Mouse (Mus musculus) stomach, embryonic 16.5 days (tissue): Measurements from ENCODE around the gene 5730409E04Rik. TPM values are rescaled to one million over a fixed set of nuclear protein-coding genes. Genes with fewer than 3 reads are reported as not detected.

Experiments used
- ATAC-seq: fragments of 200-750 bp; cut with Nextera tagmentation; 2 replicates; pipeline ENCODE4 v1.8.0; 2017; ENCODE audit warnings: moderate number of reproducible peaks, moderate TSS enrichment; ENCODE audit not compliant: insufficient read depth, low FRiP score
- H3K27ac ChIP-seq: fragments of 300-500 bp; sonication (generic); 2 replicates; pipeline ENCODE4 v1.5.1; 2014; ENCODE audit warnings: low read length
- H3K27me3 ChIP-seq: fragments of 300-500 bp; sonication (generic); 2 replicates; pipeline ENCODE4 v1.6.1; 2014; ENCODE audit warnings: low read length, control low read depth, mixed read lengths; ENCODE audit not compliant: control insufficient read depth, insufficient read depth
- H3K36me3 ChIP-seq: fragments of 300-500 bp; sonication (generic); 2 replicates; pipeline ENCODE4 v1.6.1; 2014; ENCODE audit warnings: low read length; ENCODE audit not compliant: control insufficient read depth, insufficient read depth
- H3K4me1 ChIP-seq: fragments of 300-500 bp; sonication (generic); 2 replicates; pipeline ENCODE4 v1.6.1; 2014; ENCODE audit warnings: low read length, control low read depth, mixed read lengths; ENCODE audit not compliant: control insufficient read depth, insufficient read depth
- H3K4me2 ChIP-seq: fragments of 300-500 bp; sonication (generic); 2 replicates; pipeline ENCODE4 v1.6.1; 2014; ENCODE audit warnings: low read depth, low read length, mixed read lengths
- H3K4me3 ChIP-seq: fragments of 300-500 bp; sonication (generic); replicated peaks from 2 replicates; pipeline ENCODE4 v1.5.1; 2014; ENCODE audit warnings: mild to moderate bottlenecking, low read length
- H3K9ac ChIP-seq: fragments of 300-500 bp; sonication (generic); 2 replicates; pipeline ENCODE4 v1.6.1; 2014; ENCODE audit warnings: low read length
- H3K9me3 ChIP-seq: fragments of 300-500 bp; sonication (generic); replicated peaks from 2 replicates; pipeline ENCODE4 v1.6.1; 2016; ENCODE audit warnings: low read length, control low read depth; ENCODE audit not compliant: control insufficient read depth
- WGBS: fragments of 180-500 bp; shearing (Covaris S2); extraction: QIAGEN DNeasy Blood & Tissue Kit; methylation state at CpG from one replicate; pipeline ENCODE4 v1.1.7; 2014; 5-methylcytosine and 5-hydroxymethylcytosine counted together
- polyA plus RNA-seq: library from polyadenylated mRNA; unstranded; fragments of >200 nt; fragmentation: Nextera tagmentation; extraction: Ambion mirVana; gene quantifications from 2 replicates; pipeline ENCODE4 v1.2.1, GENCODE M21; 2015

5730409E04Rik gene
- polyA plus RNA-seq, result 2.0 and 2.1 TPM in 2 replicates

- Histone ChIP-seq H3K36me3 (no peaks in the 10 kb centered on the region), H3K4me1 (no peaks in the 10 kb centered on the region), H3K4me3 (peak within 1 kb of the TSS; percentile 74), H3K9ac (peak within 1 kb of the TSS; percentile 92), H3K27ac (peak within 1 kb of the TSS; percentile 66), H3K9me3 (no peaks in the 10 kb centered on the region), H3K4me2 (peak within 1 kb of the TSS; percentile 92), H3K27me3 (no peaks in the 10 kb centered on the region)
- peak; percentile 89 for ATAC-seq
- WGBS, result under 1% methylated on average over 45 of the region's 48 CpGs
Measured at GRCm38 (mm10) chr4:126609606-126610181, at the start of gene 5730409E04Rik. Gene 5730409E04Rik, plus strand, starts transcription at chr4:126609818.

- Histone ChIP-seq H3K4me2 (no peak overlapping the region), H3K27ac (no peak overlapping the region), H3K4me3 (no peak overlapping the region), H3K36me3 (no peaks in the 10 kb centered on the region), H3K9me3 (no peaks in the 10 kb centered on the region), H3K27me3 (no peaks in the 10 kb centered on the region), H3K4me1 (no peaks in the 10 kb centered on the region), H3K9ac (no peak overlapping the region)
- ATAC-seq, result no peak
- WGBS, result 65% methylated on average over 6 of the region's 6 CpGs
Measured at GRCm38 (mm10) chr4:126563798-126564197, 45.8 kb upstream of the 5730409E04Rik start.

- no peaks in the 10 kb centered on the region for H3K36me3 ChIP-seq
- WGBS, result 93% methylated on average over 4 of the region's 4 CpGs
- H3K4me3 ChIP-seq, result no peak overlapping the region
Measured at GRCm38 (mm10) chr4:126567243-126567642, 42.4 kb upstream of the 5730409E04Rik start.

GRCm38 (mm10) chr4:126569783-126570182 is 39.8 kb upstream of the 5730409E04Rik start:
- WGBS, result 87% methylated on average over 3 of the region's 3 CpGs
- peaks cover 23% of the 10 kb centered on the region for H3K36me3 ChIP-seq
- no peak for ATAC-seq

More at GRCm38 (mm10) chr4:126567243-126567642, 42.4 kb upstream of the 5730409E04Rik start:
- no peak overlapping the region for H3K9ac ChIP-seq
- ATAC-seq, result no peak
- no peaks in the 10 kb centered on the region for H3K4me1 ChIP-seq
- H3K27me3 ChIP-seq, result no peaks in the 10 kb centered on the region
- H3K9me3 ChIP-seq, result no peaks in the 10 kb centered on the region
- H3K27ac ChIP-seq, result no peak overlapping the region
- H3K4me2 ChIP-seq, result no peak overlapping the region

GRCm38 (mm10) chr4:126576281-126576680 is 33.3 kb upstream of the 5730409E04Rik start:
- ATAC-seq, result no peak
- 0 out of 2 replicates have a peak, but pooled peaks cover 3% of the 10 kb centered on the region for H3K9me3 ChIP-seq
- no peak overlapping the region for H3K27ac ChIP-seq
- H3K4me1 ChIP-seq, result no peaks in the 10 kb centered on the region
- no peak overlapping the region for H3K9ac ChIP-seq
- H3K27me3 ChIP-seq, result no peaks in the 10 kb centered on the region
- no peak overlapping the region for H3K4me2 ChIP-seq
- peaks cover 37% of the 10 kb centered on the region for H3K36me3 ChIP-seq
- 86% methylated on average over 5 of the region's 5 CpGs for WGBS
- no peak overlapping the region for H3K4me3 ChIP-seq

More at GRCm38 (mm10) chr4:126569783-126570182, 39.8 kb upstream of the 5730409E04Rik start:
- H3K27me3 ChIP-seq, result no peaks in the 10 kb centered on the region
- no peak overlapping the region for H3K27ac ChIP-seq
- no peak overlapping the region for H3K4me3 ChIP-seq
- H3K4me1 ChIP-seq, result no peaks in the 10 kb centered on the region
- no peak overlapping the region for H3K4me2 ChIP-seq
- 0 out of 2 replicates have a peak, but pooled peaks cover 3% of the 10 kb centered on the region for H3K9me3 ChIP-seq
- H3K9ac ChIP-seq, result no peak overlapping the region

GRCm38 (mm10) chr4:126577920-126578319 is 31.7 kb upstream of the 5730409E04Rik start:
- Histone ChIP-seq H3K4me1 (no peaks in the 10 kb centered on the region), H3K9ac (no peak overlapping the region), H3K27me3 (no peaks in the 10 kb centered on the region), H3K9me3 (0 out of 2 replicates have a peak, but pooled peaks cover 3% of the 10 kb centered on the region), H3K27ac (no peak overlapping the region), H3K4me2 (no peak overlapping the region), H3K4me3 (no peak overlapping the region), H3K36me3 (peaks cover 31% of the 10 kb centered on the region)
- 81% methylated on average over 3 of the region's 3 CpGs for WGBS
- ATAC-seq, result no peak

GRCm38 (mm10) chr4:126579077-126579476 is 30.5 kb upstream of the 5730409E04Rik start:
- Histone ChIP-seq H3K4me2 (no peak overlapping the region), H3K27me3 (no peaks in the 10 kb centered on the region), H3K27ac (no peak overlapping the region), H3K9ac (no peak overlapping the region), H3K9me3 (0 out of 2 replicates have a peak, but pooled peaks cover 3% of the 10 kb centered on the region), H3K4me3 (no peak overlapping the region), H3K36me3 (peaks cover 21% of the 10 kb centered on the region), H3K4me1 (no peaks in the 10 kb centered on the region)
- 89% methylated on average over 2 of the region's 2 CpGs for WGBS
- no peak for ATAC-seq

GRCm38 (mm10) chr4:126585739-126586138 is 23.9 kb upstream of the 5730409E04Rik start:
- Histone ChIP-seq H3K27me3 (no peaks in the 10 kb centered on the region), H3K9me3 (no peaks in the 10 kb centered on the region), H3K9ac (no peak overlapping the region), H3K4me3 (no peak overlapping the region), H3K36me3 (peaks cover 17% of the 10 kb centered on the region), H3K4me1 (no peaks in the 10 kb centered on the region), H3K4me2 (no peak overlapping the region), H3K27ac (no peak overlapping the region)
- 96% methylated on average over 13 of the region's 13 CpGs for WGBS
- ATAC-seq, result no peak

GRCm38 (mm10) chr4:126592039-126592438 is 17.6 kb upstream of the 5730409E04Rik start:
- H3K4me2 ChIP-seq, result no peak overlapping the region
- H3K27me3 ChIP-seq, result no peaks in the 10 kb centered on the region
- no peak overlapping the region for H3K9ac ChIP-seq
- H3K36me3 ChIP-seq, result peaks cover 11% of the 10 kb centered on the region
- ATAC-seq, result no peak
- no peak overlapping the region for H3K4me3 ChIP-seq
- WGBS, result 90% methylated on average over 6 of the region's 6 CpGs
- no peaks in the 10 kb centered on the region for H3K9me3 ChIP-seq
- H3K4me1 ChIP-seq, result no peaks in the 10 kb centered on the region
- no peak overlapping the region for H3K27ac ChIP-seq
